Mouse (Mus musculus) neural tube, embryonic 11.5 days (tissue): ENCODE measurements around the gene Vamp5. TPM values are rescaled to one million over a fixed set of nuclear protein-coding genes. Genes with fewer than 3 reads are reported as not detected.

ENCODE experiments used
- ATAC-seq: fragments of 200-750 bp; cut with Nextera tagmentation; 2 replicates; pipeline ENCODE4 v1.8.0; 2017; ENCODE audit warnings: moderate number of reproducible peaks, mild to moderate bottlenecking, moderate TSS enrichment, moderate library complexity; ENCODE audit not compliant: insufficient read depth, low FRiP score, low TSS enrichment
- DNase-seq: peaks from one replicate; pipeline ENCODE4 v3.0.0-alpha.2; 2015; ENCODE audit warnings: low spot score
- H3K27ac ChIP-seq: fragments of 300-500 bp; sonication (generic); 2 replicates; pipeline ENCODE4 v1.5.1; 2014; ENCODE audit warnings: low read depth, mild to moderate bottlenecking, low read length
- H3K27me3 ChIP-seq: fragments of 300-500 bp; sonication (generic); 2 replicates; pipeline ENCODE4 v1.6.1; 2014; ENCODE audit warnings: mild to moderate bottlenecking, low read length, mixed read lengths; ENCODE audit not compliant: control insufficient read depth, insufficient read depth
- H3K36me3 ChIP-seq: fragments of 300-500 bp; sonication (generic); 2 replicates; pipeline ENCODE4 v1.6.1; 2014; ENCODE audit warnings: mild to moderate bottlenecking, low read length, moderate library complexity, mixed read lengths; ENCODE audit not compliant: control insufficient read depth, insufficient read depth
- H3K4me1 ChIP-seq: fragments of 300-500 bp; sonication (generic); 2 replicates; pipeline ENCODE4 v1.6.1; 2014; ENCODE audit warnings: low read length, mixed read lengths; ENCODE audit not compliant: control insufficient read depth, insufficient read depth
- H3K4me2 ChIP-seq: fragments of 300-500 bp; sonication (generic); 2 replicates; pipeline ENCODE4 v1.6.1; 2014; ENCODE audit warnings: low read depth, mild to moderate bottlenecking, moderate library complexity
- H3K4me3 ChIP-seq: fragments of 300-500 bp; sonication (generic); 2 replicates; pipeline ENCODE4 v1.5.1; 2014; ENCODE audit warnings: low read depth, low read length
- H3K9ac ChIP-seq: fragments of 300-500 bp; sonication (generic); 2 replicates; pipeline ENCODE4 v1.6.1; 2014; ENCODE audit warnings: mild to moderate bottlenecking, low read length
- H3K9me3 ChIP-seq: fragments of 300-500 bp; sonication (generic); 2 replicates; pipeline ENCODE4 v1.6.1; 2016; ENCODE audit warnings: low read length; ENCODE audit not compliant: control insufficient read depth
- WGBS: fragments of 180-500 bp; shearing (Covaris S2); extraction: QIAGEN DNeasy Blood & Tissue Kit; methylation state at CpG from one replicate; pipeline ENCODE4 v1.1.7; 2014; 5-methylcytosine and 5-hydroxymethylcytosine counted together
- polyA plus RNA-seq: library from polyadenylated mRNA; unstranded; fragments of >200 nt; fragmentation: Nextera tagmentation; extraction: Ambion mirVana; gene quantifications from 2 replicates; pipeline ENCODE4 v1.2.1, GENCODE M21; 2014

The Vamp5 gene
- polyA plus RNA-seq, 1 experiment from 2014 or later: 13.4 TPM

- no peak overlapping the region for H3K27ac ChIP-seq
- ATAC-seq (no peak), DNase-seq (no peak)
- no peak overlapping the region for H3K4me2 ChIP-seq
- no peaks in the 10 kb centered on the region for H3K9me3 ChIP-seq
- H3K27me3 ChIP-seq: peaks cover 4% of the 10 kb centered on the region; the same call in 1 of the 2 replicates
- WGBS: 71% methylated on average over 7 of the region's 7 CpGs
- no peak overlapping the region for H3K4me3 ChIP-seq
- H3K9ac ChIP-seq: no peak overlapping the region
- no peaks in the 10 kb centered on the region for H3K4me1 ChIP-seq
- H3K36me3 ChIP-seq: no peaks in the 10 kb centered on the region
Measured at GRCm38 (mm10) chr6:72374206-72374605, 6.1 kb downstream of the Vamp5 start.

GRCm38 (mm10) chr6:72373184-72373583 is 7.1 kb downstream of the Vamp5 start:
- Histone ChIP-seq H3K9me3 (no peaks in the 10 kb centered on the region), H3K27me3 (no peaks in the 10 kb centered on the region), H3K4me3 (no peak overlapping the region), H3K27ac (no peak overlapping the region), H3K36me3 (no peaks in the 10 kb centered on the region), H3K4me2 (no peak overlapping the region), H3K4me1 (no peaks in the 10 kb centered on the region), H3K9ac (no peak overlapping the region)
- no peak for ATAC-seq
- no peak for DNase-seq
- WGBS: 92% methylated on average over 4 of the region's 4 CpGs

- WGBS: 18% methylated on average over 1 of the region's 1 CpGs
- H3K9ac ChIP-seq: no peak overlapping the region
- DNase-seq (no peak), ATAC-seq (no peak)
- no peaks in the 10 kb centered on the region for H3K4me1 ChIP-seq
- H3K9me3 ChIP-seq: no peaks in the 10 kb centered on the region
- no peak overlapping the region for H3K4me2 ChIP-seq
- H3K27me3 ChIP-seq: no peaks in the 10 kb centered on the region
- no peak overlapping the region for H3K4me3 ChIP-seq
- no peaks in the 10 kb centered on the region for H3K36me3 ChIP-seq
- H3K27ac ChIP-seq: no peak overlapping the region
Measured at GRCm38 (mm10) chr6:72371571-72371970, 8.7 kb downstream of the Vamp5 start.

GRCm38 (mm10) chr6:72371147-72371546 is 9.1 kb downstream of the Vamp5 start:
- ATAC-seq (no peak), DNase-seq (no peak)
- H3K4me2 ChIP-seq: no peak overlapping the region
- no peak overlapping the region for H3K27ac ChIP-seq
- no peak overlapping the region for H3K9ac ChIP-seq
- H3K4me1 ChIP-seq: no peaks in the 10 kb centered on the region
- WGBS: 42% methylated on average over 5 of the region's 5 CpGs
- no peak overlapping the region for H3K4me3 ChIP-seq
- H3K36me3 ChIP-seq: no peaks in the 10 kb centered on the region
- no peaks in the 10 kb centered on the region for H3K27me3 ChIP-seq
- no peaks in the 10 kb centered on the region for H3K9me3 ChIP-seq

- Histone ChIP-seq H3K4me1 (no peaks in the 10 kb centered on the region), H3K4me3 (no peak overlapping the region), H3K4me2 (no peak overlapping the region), H3K9ac (no peak overlapping the region), H3K27ac (no peak overlapping the region), H3K36me3 (no peaks in the 10 kb centered on the region), H3K27me3 (no peaks in the 10 kb centered on the region), H3K9me3 (no peaks in the 10 kb centered on the region)
- ATAC-seq (no peak), DNase-seq (no peak)
- WGBS: 85% methylated on average over 12 of the region's 12 CpGs
Measured at GRCm38 (mm10) chr6:72370091-72370490, 10.2 kb downstream of the Vamp5 start.

- no peak for DNase-seq
- no peak overlapping the region for H3K27ac ChIP-seq
- no peaks in the 10 kb centered on the region for H3K9me3 ChIP-seq
- 82% methylated on average over 4 of the region's 4 CpGs for WGBS
- H3K4me3 ChIP-seq: no peak overlapping the region
- no peaks in the 10 kb centered on the region for H3K27me3 ChIP-seq
- H3K36me3 ChIP-seq: no peaks in the 10 kb centered on the region
- no peak overlapping the region for H3K9ac ChIP-seq
- ATAC-seq: no peak
- no peaks in the 10 kb centered on the region for H3K4me1 ChIP-seq
- H3K4me2 ChIP-seq: no peak overlapping the region
Measured at GRCm38 (mm10) chr6:72369557-72369956, 10.7 kb downstream of the Vamp5 start.

GRCm38 (mm10) chr6:72367460-72367974 is 12.8 kb downstream of the Vamp5 start:
- H3K4me1 ChIP-seq: no peaks in the 10 kb centered on the region
- 87% methylated on average over 4 of the region's 4 CpGs for WGBS

GRCm38 (mm10) chr6:72366844-72367443 is 13.3 kb downstream of the Vamp5 start, which contains the start of gene Rnf181:
Gene Rnf181, minus strand, starts transcription at chr6:72366956.
- no peak within 1 kb of the TSS for H3K4me3 ChIP-seq
- ATAC-seq (no peak), DNase-seq (no peak)
- H3K27ac ChIP-seq: no peak within 1 kb of the TSS
- no peaks in the 10 kb centered on the region for H3K4me1 ChIP-seq
- H3K36me3 ChIP-seq: no peaks in the 10 kb centered on the region
- H3K4me2 ChIP-seq: no peak within 1 kb of the TSS
- no peaks in the 10 kb centered on the region for H3K9me3 ChIP-seq
- no peak within 1 kb of the TSS for H3K9ac ChIP-seq
- WGBS: 79% methylated on average over 4 of the region's 4 CpGs
- no peaks in the 10 kb centered on the region for H3K27me3 ChIP-seq

More at GRCm38 (mm10) chr6:72367460-72367974, 12.8 kb downstream of the Vamp5 start:
- no peaks in the 10 kb centered on the region for H3K36me3 ChIP-seq
- no peak overlapping the region for H3K4me2 ChIP-seq
- H3K27me3 ChIP-seq: no peaks in the 10 kb centered on the region
- no peak overlapping the region for H3K4me3 ChIP-seq
- ATAC-seq (no peak), DNase-seq (no peak)
- no peaks in the 10 kb centered on the region for H3K9me3 ChIP-seq
- no peak overlapping the region for H3K9ac ChIP-seq
- H3K27ac ChIP-seq: no peak overlapping the region

GRCm38 (mm10) chr6:72366304-72366703 is 14.0 kb downstream of the Vamp5 start:
- no peak overlapping the region for H3K9ac ChIP-seq
- H3K36me3 ChIP-seq: no peaks in the 10 kb centered on the region
- H3K4me1 ChIP-seq: peaks cover 3% of the 10 kb centered on the region
- H3K4me2 ChIP-seq: no peak overlapping the region
- ATAC-seq (no peak), DNase-seq (no peak)
- H3K9me3 ChIP-seq: no peaks in the 10 kb centered on the region
- WGBS: 77% methylated on average over 3 of the region's 3 CpGs
- H3K27me3 ChIP-seq: no peaks in the 10 kb centered on the region
- H3K27ac ChIP-seq: no peak overlapping the region
- H3K4me3 ChIP-seq: no peak overlapping the region
